Mouse (Mus musculus): ENCODE results near the gene Pax7. TPM values are rescaled to one million over a fixed set of nuclear protein-coding genes. Genes with fewer than 3 reads are reported as not detected.

The Pax7 gene
- total RNA-seq, 1 experiment from 2014 or later: not detected

DNA sequence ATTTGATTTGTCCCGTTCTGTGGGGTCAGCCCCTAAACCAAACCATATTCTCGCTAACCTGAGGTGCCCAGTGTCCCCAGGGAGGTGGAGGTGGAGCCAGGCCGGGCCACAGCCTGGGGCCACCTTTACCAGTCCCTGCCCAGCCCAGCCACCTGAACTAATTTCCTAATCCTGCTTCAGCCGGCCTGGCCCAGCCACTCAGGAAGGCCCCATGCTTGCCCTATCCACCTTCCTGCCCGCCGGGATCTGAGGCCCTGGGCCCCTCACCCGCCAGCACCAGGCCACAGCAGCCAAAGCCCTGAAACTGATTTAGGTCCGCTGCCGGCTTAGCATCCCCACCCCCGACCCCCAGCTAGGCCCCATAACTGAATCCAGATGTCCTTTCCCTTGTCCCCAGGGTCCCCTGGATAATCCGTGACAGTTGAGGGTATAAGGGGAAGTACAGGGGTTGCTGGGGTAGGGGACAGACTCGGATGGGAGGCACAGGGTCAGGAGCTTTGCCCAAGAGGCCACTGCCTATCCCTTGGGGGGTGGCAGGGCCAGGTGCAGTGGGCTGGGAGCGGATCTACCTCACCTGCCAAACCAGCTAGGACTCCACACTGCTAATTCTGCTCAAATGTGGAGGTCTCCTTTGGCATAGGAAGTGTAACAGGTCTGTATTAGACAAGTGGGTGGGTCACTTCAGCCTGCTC is 117.9 kb downstream of the Pax7 start:
- no peak for ATAC-seq (replicated peaks; ENCODE audit: insufficient number of reproducible peaks, low FRiP score, low TSS enrichment, poor library complexity, severe bottlenecking)

GRCm38 (mm10) chr4:139710467-139711334 is 122.6 kb downstream of the Pax7 start:
- ATAC-seq (replicated peaks; ENCODE audit: insufficient number of reproducible peaks, low FRiP score, low TSS enrichment, poor library complexity, severe bottlenecking): no peak

GRCm38 (mm10) chr4:139705986-139706385 is 127.3 kb downstream of the Pax7 start:
- no peak for ATAC-seq (replicated peaks; ENCODE audit: insufficient number of reproducible peaks, low FRiP score, low TSS enrichment, poor library complexity, severe bottlenecking)

- no peak for ATAC-seq (replicated peaks; ENCODE audit: insufficient number of reproducible peaks, low FRiP score, low TSS enrichment, poor library complexity, severe bottlenecking)
Observed at GRCm38 (mm10) chr4:139703468-139703867, 129.9 kb downstream of the Pax7 start.

GRCm38 (mm10) chr4:139702914-139703313 is 130.4 kb downstream of the Pax7 start:
- no peak for ATAC-seq (replicated peaks; ENCODE audit: insufficient number of reproducible peaks, low FRiP score, low TSS enrichment, poor library complexity, severe bottlenecking)

- no peak for ATAC-seq (replicated peaks; ENCODE audit: insufficient number of reproducible peaks, low FRiP score, low TSS enrichment, poor library complexity, severe bottlenecking)
Observed at GRCm38 (mm10) chr4:139698602-139699001, 134.7 kb downstream of the Pax7 start.

- ATAC-seq (replicated peaks; ENCODE audit: insufficient number of reproducible peaks, low FRiP score, low TSS enrichment, poor library complexity, severe bottlenecking): no peak
Observed at GRCm38 (mm10) chr4:139697755-139698154, 135.6 kb downstream of the Pax7 start.

DNA sequence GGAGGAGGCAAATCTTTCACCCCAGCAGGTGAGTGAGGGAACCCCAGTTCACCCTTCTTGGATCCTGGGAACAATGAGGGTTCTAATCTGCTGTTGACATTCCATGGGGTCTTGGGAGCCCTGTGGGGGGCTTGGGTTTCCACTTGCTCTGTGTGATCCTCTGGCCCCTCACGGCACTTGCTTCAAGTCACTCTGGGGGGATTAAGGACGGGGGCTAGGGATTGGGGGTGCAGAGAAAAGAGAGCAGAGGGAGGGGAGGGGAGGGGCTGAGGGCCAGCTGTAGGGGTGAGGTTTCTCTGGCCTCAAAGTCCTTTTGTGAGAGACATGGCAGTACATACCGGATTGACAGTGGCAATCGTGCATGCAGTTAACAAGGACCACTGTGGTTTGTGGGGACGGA is 140.0 kb downstream of the Pax7 start:
- ATAC-seq (replicated peaks; ENCODE audit: insufficient number of reproducible peaks, low FRiP score, low TSS enrichment, poor library complexity, severe bottlenecking): no peak

DNA sequence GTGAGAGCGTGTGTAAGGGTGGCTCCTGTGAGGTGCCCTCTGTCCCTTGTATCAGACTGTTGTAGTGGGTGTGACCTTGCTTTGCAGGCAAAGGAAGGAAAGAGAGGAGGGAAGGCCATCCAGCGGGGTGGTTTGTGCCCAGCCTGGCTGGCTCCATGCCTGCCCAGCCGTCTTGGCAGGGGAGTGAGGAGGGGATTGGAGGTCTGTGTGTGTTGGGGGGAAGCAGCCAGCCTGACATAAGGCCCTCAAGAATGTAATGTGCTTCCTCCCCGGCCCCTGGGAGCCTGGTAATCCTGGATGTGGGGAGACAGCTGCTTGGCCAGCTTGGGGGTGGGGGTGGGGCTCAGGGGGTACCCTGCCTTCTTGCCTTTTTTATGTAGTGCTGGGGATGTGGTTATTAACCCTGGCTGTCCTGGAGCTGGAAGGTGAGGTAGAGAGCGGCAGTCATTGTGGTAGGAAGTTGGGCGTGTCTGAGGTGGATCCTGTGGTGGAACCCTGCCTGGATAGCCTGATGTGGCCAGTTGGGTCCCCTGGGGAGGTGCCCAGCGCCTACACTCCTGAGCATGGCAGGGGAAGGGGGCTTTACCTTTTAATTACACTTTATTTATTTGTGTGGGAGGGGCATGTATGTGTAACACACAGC is 143.6 kb downstream of the Pax7 start:
- ATAC-seq (replicated peaks; ENCODE audit: insufficient number of reproducible peaks, low FRiP score, low TSS enrichment, poor library complexity, severe bottlenecking): no peak

DNA sequence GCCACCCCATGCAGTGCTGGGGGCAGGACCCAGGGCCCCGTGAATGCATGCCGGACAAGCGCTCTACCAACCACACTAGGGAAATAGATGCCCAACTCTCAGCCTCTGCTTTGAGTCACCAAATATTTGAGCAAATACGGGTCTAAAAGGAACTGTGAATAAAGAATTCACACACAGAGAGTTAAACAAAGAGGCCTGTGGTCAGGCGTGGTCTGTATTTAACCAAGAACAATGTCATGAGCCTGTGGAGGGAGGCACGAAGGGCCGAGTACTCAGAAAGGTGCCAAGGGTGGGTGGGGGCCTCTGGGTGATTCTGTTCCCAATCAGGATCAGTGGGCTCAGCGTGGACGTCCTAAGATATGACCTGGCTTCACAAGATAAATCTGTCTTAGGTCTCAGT is 145.3 kb downstream of the Pax7 start:
- no peak for ATAC-seq (replicated peaks; ENCODE audit: insufficient number of reproducible peaks, low FRiP score, low TSS enrichment, poor library complexity, severe bottlenecking)

Other genes starting within 250 kb of the Pax7 start
- gene Gm21969, start 230.3 kb downstream of the Pax7 start, total RNA-seq (2017): 1.4 TPM in 1 of 3 replicates, not detected in the others
- 4.5 to 8.5 TPM (median 6.2 TPM) in 3 replicates for gene Aldh4a1, start 210.7 kb downstream of the Pax7 start, total RNA-seq (2017)
- gene Tas1r2, start 180.0 kb downstream of the Pax7 start, total RNA-seq (2017): 0.53 TPM in 1 of 3 replicates, not detected in the others
- not detected in 3 replicates for gene Klhdc7a, start 134.5 kb upstream of the Pax7 start, total RNA-seq (2017)